Mouse (Mus musculus) limb, embryonic 13.5 days (tissue): ENCODE measurements around the gene Kcnab1. TPM values are rescaled to one million over a fixed set of nuclear protein-coding genes. Genes with fewer than 3 reads are reported as not detected.
A peak's percentile ranks its signal among the peaks of the same experiment; 100 is the strongest.

Source experiments
- ATAC-seq: fragments of 200-750 bp; cut with Nextera tagmentation; 2 replicates; pipeline ENCODE4 v1.8.0; 2017; ENCODE audit warnings: low read depth, moderate number of reproducible peaks, moderate TSS enrichment; ENCODE audit not compliant: low FRiP score
- H3K27ac ChIP-seq: fragments of 300-500 bp; sonication (generic); 2 replicates; pipeline ENCODE4 v1.5.1; 2015; ENCODE audit warnings: inconsistent platforms, mild to moderate bottlenecking, moderate library complexity
- H3K27me3 ChIP-seq: fragments of 300-500 bp; sonication (generic); 2 replicates; pipeline ENCODE4 v1.6.1; 2015; ENCODE audit warnings: mild to moderate bottlenecking, inconsistent platforms
- H3K36me3 ChIP-seq: fragments of 300-500 bp; sonication (generic); 2 replicates; pipeline ENCODE4 v1.6.1; 2015; ENCODE audit warnings: inconsistent platforms, mild to moderate bottlenecking, moderate library complexity
- H3K4me1 ChIP-seq: fragments of 300-500 bp; sonication (generic); 2 replicates; pipeline ENCODE4 v1.6.1; 2015; ENCODE audit warnings: inconsistent platforms
- H3K4me2 ChIP-seq: fragments of 300-500 bp; sonication (generic); replicated peaks from 2 replicates; pipeline ENCODE4 v1.6.1; 2015; ENCODE audit warnings: inconsistent platforms, mild to moderate bottlenecking, moderate library complexity
- H3K4me3 ChIP-seq: fragments of 300-500 bp; sonication (generic); 2 replicates; pipeline ENCODE4 v1.5.1; 2015; ENCODE audit warnings: moderate library complexity, mild to moderate bottlenecking, inconsistent platforms
- H3K9ac ChIP-seq: fragments of 300-500 bp; sonication (generic); 2 replicates; pipeline ENCODE4 v1.6.1; 2015; ENCODE audit warnings: mild to moderate bottlenecking, inconsistent platforms
- H3K9me3 ChIP-seq: fragments of 300-500 bp; sonication (generic); 2 replicates; pipeline ENCODE4 v1.6.1; 2016; ENCODE audit warnings: inconsistent platforms
- WGBS: fragments of 180-500 bp; shearing (Covaris S2); methylation state at CpG from one replicate; pipeline ENCODE4 v1.1.7; 2015; 5-methylcytosine and 5-hydroxymethylcytosine counted together
- polyA plus RNA-seq: library from polyadenylated mRNA; unstranded; fragments of >200 nt; fragmentation: Nextera tagmentation; extraction: Ambion mirVana; gene quantifications from 2 replicates; pipeline ENCODE4 v1.2.1, GENCODE M21; 2015

Kcnab1 gene
- polyA plus RNA-seq, 1 experiment from 2014 or later: 12.5 TPM

DNA sequence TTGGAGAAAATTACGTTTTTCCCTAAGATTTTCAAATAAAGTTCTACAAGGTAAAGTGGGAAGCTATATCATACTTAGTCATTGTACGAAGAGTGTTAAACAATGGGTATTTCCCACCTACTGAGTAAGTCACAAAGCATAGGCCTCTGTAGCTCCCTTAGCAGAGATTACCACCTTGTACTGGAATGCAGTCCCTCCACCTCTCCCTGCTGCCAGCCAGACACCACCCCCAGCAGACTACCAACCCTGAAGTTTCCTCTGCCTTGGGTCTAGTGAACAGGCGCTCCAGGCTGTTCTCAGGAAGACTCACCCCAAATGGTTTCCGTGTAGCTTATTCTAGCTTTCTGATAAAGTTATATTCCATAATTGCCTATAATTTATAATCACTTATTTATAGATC lies 211.8 kb downstream of the Kcnab1 start:
- H3K4me3 ChIP-seq: no peak overlapping the region
- no peak for ATAC-seq
- no peak overlapping the region for H3K27ac ChIP-seq
- H3K9me3 ChIP-seq: no peaks in the 10 kb centered on the region
- H3K36me3 ChIP-seq: no peaks in the 10 kb centered on the region
- H3K9ac ChIP-seq: no peak overlapping the region
- H3K4me1 ChIP-seq: no peaks in the 10 kb centered on the region
- 84% methylated on average over 4 of the region's 4 CpGs for WGBS
- H3K4me2 ChIP-seq: no peak overlapping the region
- no peaks in the 10 kb centered on the region for H3K27me3 ChIP-seq

GRCm38 (mm10) chr3:65321981-65322779 lies 213.0 kb downstream of the Kcnab1 start:
- Histone ChIP-seq H3K9ac (no peak overlapping the region), H3K4me2 (no peak overlapping the region), H3K36me3 (no peaks in the 10 kb centered on the region), H3K4me3 (no peak overlapping the region), H3K4me1 (no peaks in the 10 kb centered on the region), H3K27ac (no peak overlapping the region), H3K9me3 (no peaks in the 10 kb centered on the region), H3K27me3 (no peaks in the 10 kb centered on the region)
- no peak for ATAC-seq
- WGBS: 91% methylated on average over 14 of the region's 14 CpGs

- no peak overlapping the region for H3K9ac ChIP-seq
- no peak overlapping the region for H3K4me3 ChIP-seq
- no peaks in the 10 kb centered on the region for H3K36me3 ChIP-seq
- no peaks in the 10 kb centered on the region for H3K4me1 ChIP-seq
- H3K27me3 ChIP-seq: no peaks in the 10 kb centered on the region
- WGBS: 62% methylated on average over 3 of the region's 3 CpGs
- no peak overlapping the region for H3K27ac ChIP-seq
- H3K9me3 ChIP-seq: no peaks in the 10 kb centered on the region
- no peak overlapping the region for H3K4me2 ChIP-seq
- no peak for ATAC-seq
Observed at GRCm38 (mm10) chr3:65325254-65325653, 216.1 kb downstream of the Kcnab1 start.

- Histone ChIP-seq H3K36me3 (no peaks in the 10 kb centered on the region), H3K4me3 (no peak overlapping the region), H3K9me3 (no peaks in the 10 kb centered on the region), H3K9ac (no peak overlapping the region), H3K4me1 (no peaks in the 10 kb centered on the region), H3K4me2 (no peak overlapping the region), H3K27ac (no peak overlapping the region), H3K27me3 (no peaks in the 10 kb centered on the region)
- no peak for ATAC-seq
- WGBS: 91% methylated on average over 4 of the region's 4 CpGs
Observed at GRCm38 (mm10) chr3:65328814-65329213, 219.6 kb downstream of the Kcnab1 start.

GRCm38 (mm10) chr3:65337835-65338464 lies 228.8 kb downstream of the Kcnab1 start:
- H3K27ac ChIP-seq: peak overlapping the region; percentile 61; the same call in 1 of the 2 replicates
- no peak overlapping the region for H3K4me3 ChIP-seq
- WGBS: 46% methylated on average over 10 of the region's 10 CpGs
- no peak overlapping the region for H3K9ac ChIP-seq
- peak; percentile 96 for ATAC-seq
- no peaks in the 10 kb centered on the region for H3K9me3 ChIP-seq
- H3K27me3 ChIP-seq: no peaks in the 10 kb centered on the region
- no peaks in the 10 kb centered on the region for H3K36me3 ChIP-seq
- H3K4me1 ChIP-seq: peaks cover 9% of the 10 kb centered on the region
- peak overlapping the region; percentile 22 for H3K4me2 ChIP-seq

GRCm38 (mm10) chr3:65340173-65340951 lies 231.2 kb downstream of the Kcnab1 start:
- 73% methylated on average over 5 of the region's 5 CpGs for WGBS
- H3K36me3 ChIP-seq: no peaks in the 10 kb centered on the region
- H3K9ac ChIP-seq: no peak overlapping the region
- H3K4me2 ChIP-seq: no peak overlapping the region
- H3K4me3 ChIP-seq: no peak overlapping the region
- ATAC-seq: no peak
- H3K4me1 ChIP-seq: peaks cover 9% of the 10 kb centered on the region
- no peak overlapping the region for H3K27ac ChIP-seq
- no peaks in the 10 kb centered on the region for H3K27me3 ChIP-seq
- no peaks in the 10 kb centered on the region for H3K9me3 ChIP-seq

GRCm38 (mm10) chr3:65346176-65346575 lies 237.0 kb downstream of the Kcnab1 start:
- ATAC-seq: no peak

GRCm38 (mm10) chr3:65352278-65353127 lies 243.3 kb downstream of the Kcnab1 start:
- no peak for ATAC-seq
- WGBS: 45% methylated on average over 4 of the region's 4 CpGs

More at GRCm38 (mm10) chr3:65346176-65346575, 237.0 kb downstream of the Kcnab1 start:
- H3K4me1 ChIP-seq: no peaks in the 10 kb centered on the region
- H3K36me3 ChIP-seq: no peaks in the 10 kb centered on the region
- no peak overlapping the region for H3K4me2 ChIP-seq
- no peak overlapping the region for H3K4me3 ChIP-seq
- no peaks in the 10 kb centered on the region for H3K27me3 ChIP-seq
- no peak overlapping the region for H3K9ac ChIP-seq
- no peaks in the 10 kb centered on the region for H3K9me3 ChIP-seq
- H3K27ac ChIP-seq: no peak overlapping the region
- 86% methylated on average over 1 of the region's 1 CpGs for WGBS

GRCm38 (mm10) chr3:65353263-65354037 lies 244.3 kb downstream of the Kcnab1 start:
- Histone ChIP-seq H3K9ac (no peak overlapping the region), H3K4me3 (no peak overlapping the region), H3K9me3 (no peaks in the 10 kb centered on the region), H3K4me2 (no peak overlapping the region), H3K27me3 (no peaks in the 10 kb centered on the region), H3K4me1 (no peaks in the 10 kb centered on the region), H3K36me3 (no peaks in the 10 kb centered on the region), H3K27ac (no peak overlapping the region)
- ATAC-seq: no peak
- 80% methylated on average over 10 of the region's 10 CpGs for WGBS

More at GRCm38 (mm10) chr3:65352278-65353127, 243.3 kb downstream of the Kcnab1 start:
- H3K27ac ChIP-seq: no peak overlapping the region
- no peaks in the 10 kb centered on the region for H3K36me3 ChIP-seq
- no peaks in the 10 kb centered on the region for H3K27me3 ChIP-seq
- H3K4me2 ChIP-seq: no peak overlapping the region
- no peak overlapping the region for H3K9ac ChIP-seq
- no peaks in the 10 kb centered on the region for H3K9me3 ChIP-seq
- no peak overlapping the region for H3K4me3 ChIP-seq
- H3K4me1 ChIP-seq: no peaks in the 10 kb centered on the region

DNA sequence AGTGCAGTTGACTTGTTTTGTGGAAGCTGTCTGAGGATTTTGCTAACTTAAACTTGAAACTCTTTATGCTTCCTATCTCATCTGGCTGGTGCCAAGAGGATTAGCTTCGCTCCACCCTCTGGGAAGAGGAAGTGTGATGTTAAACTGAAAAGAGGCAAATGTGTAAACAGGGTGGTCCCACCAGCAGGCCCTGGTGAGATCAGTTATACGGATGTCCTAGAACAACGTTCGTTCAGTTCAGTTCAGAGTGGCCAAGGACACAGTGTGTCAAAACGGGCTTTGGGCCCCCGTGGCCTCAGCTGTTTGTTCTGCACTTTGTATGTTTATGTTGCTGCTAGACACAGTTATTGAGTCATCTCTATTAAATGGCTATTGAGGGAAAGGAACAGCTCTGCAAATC lies 246.3 kb downstream of the Kcnab1 start:
- Histone ChIP-seq H3K9me3 (no peaks in the 10 kb centered on the region), H3K9ac (no peak overlapping the region), H3K27ac (no peak overlapping the region), H3K36me3 (no peaks in the 10 kb centered on the region), H3K27me3 (no peaks in the 10 kb centered on the region), H3K4me3 (no peak overlapping the region), H3K4me2 (no peak overlapping the region), H3K4me1 (no peaks in the 10 kb centered on the region)
- 73% methylated on average over 6 of the region's 6 CpGs for WGBS
- no peak for ATAC-seq

GRCm38 (mm10) chr3:65358275-65358674 lies 249.1 kb downstream of the Kcnab1 start:
- Histone ChIP-seq H3K9ac (no peak overlapping the region), H3K36me3 (peaks cover 5% of the 10 kb centered on the region; the same call in 1 of the 2 replicates), H3K9me3 (no peaks in the 10 kb centered on the region), H3K27me3 (no peaks in the 10 kb centered on the region), H3K4me3 (no peak overlapping the region), H3K27ac (no peak overlapping the region), H3K4me1 (no peaks in the 10 kb centered on the region), H3K4me2 (no peak overlapping the region)
- no peak for ATAC-seq
- WGBS: 64% methylated on average over 2 of the region's 2 CpGs
